Mouse (Mus musculus) T-helper 17 cell (primary cell): ENCODE measurements around the gene Atp2b4.
"Not testable (repeated sequence)": the region's sequence is repeated elsewhere in the genome, so short reads cannot be mapped to it uniquely, and the experiment has no call there.

Experiments
- in situ Hi-C, 2 experiments: fragments of 300-600 bp; cut with MboI, MseI; formaldehyde crosslinking; loops; 1 replicate in 1 of 2; 2 replicates in 1 of 2; pipeline ENCODE4 v1.15.1; 2025; ENCODE audit warnings: high pct_unique_total_duplicates in 2 of 2

Atp2b4 gene

DNA sequence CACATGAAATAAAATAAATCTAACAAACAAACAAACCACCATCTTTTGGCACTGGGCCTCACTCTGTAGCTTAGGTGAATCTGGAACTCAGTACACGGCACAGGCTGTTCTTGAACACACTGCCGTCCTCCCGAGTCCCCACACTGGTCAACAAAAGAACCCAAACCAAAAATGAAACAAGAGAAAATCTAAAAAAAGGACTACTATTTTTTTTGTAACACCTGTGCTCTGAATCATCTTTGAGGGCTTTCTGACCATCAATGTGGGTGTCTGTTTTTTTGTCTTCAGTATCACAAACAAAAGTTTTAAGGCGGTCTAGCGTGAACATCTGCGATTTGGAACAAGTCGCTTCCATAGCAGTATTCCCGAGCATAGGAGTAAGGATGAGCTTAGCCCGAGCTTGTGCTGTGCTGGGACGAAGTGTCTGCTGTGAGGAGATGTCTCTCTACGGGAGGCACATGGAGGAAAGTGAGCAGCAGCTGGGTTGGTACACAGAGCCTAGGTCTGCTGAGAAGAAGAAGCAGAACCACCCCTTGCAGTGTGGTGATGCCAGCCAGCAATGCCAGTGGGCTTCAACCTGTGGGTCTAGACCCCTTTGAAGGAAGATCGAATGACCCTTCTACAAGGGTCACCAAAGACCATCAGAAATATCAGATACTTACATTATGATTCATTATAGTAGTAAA lies 102.8 kb downstream of the Atp2b4 start:
- in situ Hi-C loops, result no loop called here

- in situ Hi-C loops, result no loop called here
Observed at GRCm38 (mm10) chr1:133695901-133696300, 104.9 kb downstream of the Atp2b4 start.

GRCm38 (mm10) chr1:133694876-133695275 lies 106.0 kb downstream of the Atp2b4 start:
- in situ Hi-C loops, result no loop called here

GRCm38 (mm10) chr1:133694301-133694700 lies 106.5 kb downstream of the Atp2b4 start:
- in situ Hi-C loops, result no loop called here

GRCm38 (mm10) chr1:133693536-133694114 lies 107.2 kb downstream of the Atp2b4 start:
- in situ Hi-C loops, result no loop called here

GRCm38 (mm10) chr1:133692195-133692594 lies 108.6 kb downstream of the Atp2b4 start:
- in situ Hi-C loops, result no loop called here

DNA sequence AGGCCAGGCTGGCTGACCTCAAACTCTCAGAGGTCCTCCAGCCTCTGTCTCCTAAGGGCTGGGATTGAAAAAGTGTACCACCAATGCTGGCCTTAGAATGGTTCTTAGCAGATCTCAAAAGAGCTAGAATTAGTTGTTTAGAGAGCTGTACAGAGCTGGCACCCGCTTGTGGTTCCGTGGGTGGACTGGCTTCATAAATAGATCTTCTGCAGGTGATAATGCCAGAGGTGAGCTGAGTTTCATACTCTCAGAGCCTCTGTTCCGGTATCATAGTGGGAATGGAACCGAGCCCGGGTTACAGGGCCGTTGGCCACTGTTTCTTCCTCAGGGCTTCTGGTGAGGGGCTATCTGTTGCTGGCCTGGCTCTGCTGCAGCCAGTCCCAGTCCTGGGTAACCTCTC lies 109.8 kb downstream of the Atp2b4 start:
- in situ Hi-C loops, result no loop called here

GRCm38 (mm10) chr1:133689897-133690296 lies 110.9 kb downstream of the Atp2b4 start, which contains the start of gene Lax1:
Gene Lax1 (minus strand): TSS chr1:133690108.
- in situ Hi-C loops, result no loop called here

- in situ Hi-C loops, result no loop called here
Observed at GRCm38 (mm10) chr1:133688301-133688700, 112.5 kb downstream of the Atp2b4 start.

DNA sequence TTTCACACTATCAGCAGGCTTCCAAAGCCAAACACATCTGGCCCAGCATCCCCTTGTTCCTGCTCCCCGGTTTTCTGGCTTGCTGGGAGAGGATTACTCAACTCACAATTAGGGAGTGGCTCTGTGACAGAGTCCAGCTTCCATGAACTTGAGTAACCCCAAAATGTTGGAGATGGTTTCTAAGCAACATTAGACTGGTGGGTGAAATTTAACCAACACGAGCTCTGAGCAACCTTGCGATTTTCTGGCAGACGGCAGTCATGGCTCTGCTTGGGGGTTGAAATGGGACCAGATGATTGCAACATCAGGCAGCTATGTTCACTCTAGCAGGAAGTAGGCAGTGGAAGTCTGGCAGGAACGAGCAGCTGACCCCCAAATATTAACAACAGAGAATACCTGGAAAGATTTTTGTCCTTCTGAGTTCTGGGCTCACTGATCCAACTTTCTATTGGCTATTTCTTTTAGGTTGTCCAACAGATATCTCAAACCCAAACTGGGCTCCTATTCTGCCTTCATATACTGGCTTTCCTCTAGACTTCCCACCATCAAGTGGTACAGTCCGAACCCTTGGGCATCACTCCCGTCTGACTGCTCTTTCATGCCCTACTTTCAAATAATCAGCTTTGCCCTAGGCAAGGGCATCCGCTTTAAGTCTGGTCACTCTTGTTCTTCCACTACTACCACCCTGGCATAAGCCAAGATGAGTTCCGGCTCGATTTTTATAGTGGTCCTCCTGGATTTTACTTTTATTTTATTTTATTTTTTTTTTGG lies 114.9 kb downstream of the Atp2b4 start:
- in situ Hi-C loops, result no loop called here

- in situ Hi-C loops, result no loop called here
Observed at GRCm38 (mm10) chr1:133671801-133672200, 129.0 kb downstream of the Atp2b4 start.

- in situ Hi-C loops, result no loop called here
Observed at GRCm38 (mm10) chr1:133671266-133671665, 129.6 kb downstream of the Atp2b4 start.

DNA sequence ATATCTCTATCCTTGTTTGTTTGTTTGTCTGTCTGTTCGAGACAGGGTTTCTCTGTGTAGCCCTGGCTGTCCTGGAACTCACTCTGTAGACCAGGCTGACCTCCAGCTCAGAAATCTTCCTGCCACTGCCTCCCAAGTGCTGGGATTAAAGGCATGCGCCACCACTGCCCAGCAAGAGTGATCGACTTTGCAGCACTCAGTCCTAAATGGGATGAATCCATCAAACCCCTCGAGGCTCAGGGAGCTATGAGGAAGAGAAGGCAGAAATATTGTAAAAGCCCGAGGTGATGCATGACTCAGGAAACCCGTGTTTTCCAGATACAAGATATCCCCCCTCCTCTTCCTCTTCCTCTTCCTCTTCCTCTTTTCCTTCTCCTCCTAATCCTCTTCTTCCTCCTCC lies 130.1 kb downstream of the Atp2b4 start:
- in situ Hi-C loops, result no loop called here

- in situ Hi-C loops, result no loop called here
Observed at GRCm38 (mm10) chr1:133670190-133670589, 130.7 kb downstream of the Atp2b4 start.

DNA sequence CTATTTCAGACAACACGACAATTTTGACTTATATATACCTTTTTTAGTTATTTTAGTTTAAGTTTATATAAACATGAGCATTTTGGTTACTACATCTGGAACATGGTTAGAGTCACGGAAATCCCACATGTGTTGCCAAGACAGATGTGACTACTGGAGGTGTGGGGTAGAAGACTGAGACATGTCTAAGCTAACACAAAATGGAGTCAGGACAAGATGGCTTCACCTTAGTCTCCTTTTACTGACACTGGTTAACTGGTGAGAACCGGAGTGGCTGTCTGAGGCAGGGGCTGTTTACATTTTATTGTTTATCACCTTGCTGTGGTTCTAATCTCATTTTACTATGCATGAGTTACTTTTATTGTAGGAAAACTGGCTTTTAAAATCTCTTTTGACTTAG lies 132.2 kb downstream of the Atp2b4 start:
- in situ Hi-C loops, result no loop called here

DNA sequence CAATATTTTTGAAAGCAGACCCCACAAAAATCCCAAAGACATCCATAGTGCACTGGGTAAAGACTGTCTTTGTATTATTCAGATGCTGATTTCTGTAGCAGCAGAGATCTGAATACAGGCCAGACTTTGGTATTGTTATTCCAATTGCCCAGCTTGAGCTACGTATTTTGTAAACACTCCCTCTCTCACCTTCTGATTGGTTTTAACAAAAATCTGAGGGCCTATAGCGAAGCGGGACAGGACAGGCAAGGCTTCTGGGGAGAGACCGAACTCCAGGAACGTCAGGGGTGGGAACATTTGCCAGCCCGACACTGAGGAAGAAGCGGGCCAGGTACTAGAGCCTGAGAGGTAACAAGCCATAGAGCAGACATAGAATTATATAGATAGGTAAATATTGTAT lies 133.1 kb downstream of the Atp2b4 start:
- in situ Hi-C loops, result no loop called here

DNA sequence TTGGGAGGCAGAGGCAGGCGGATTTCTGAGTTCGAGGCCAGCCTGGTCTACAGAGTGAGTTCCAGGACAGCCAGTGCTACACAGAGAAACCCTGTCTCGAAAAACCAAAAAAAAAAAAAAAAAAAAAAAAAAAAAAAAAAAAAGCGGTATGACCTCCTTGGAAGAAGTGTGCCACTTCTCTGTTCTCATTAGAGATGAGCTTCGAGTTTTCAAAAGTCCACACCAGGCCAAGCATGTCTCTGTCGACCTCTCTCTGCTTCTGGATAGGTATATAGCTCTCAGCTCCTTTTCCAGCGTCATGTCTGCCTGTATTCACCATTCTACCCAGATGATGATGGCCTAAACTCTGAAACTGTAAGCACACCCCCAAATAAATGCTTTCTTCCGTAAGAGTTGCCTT lies 135.1 kb downstream of the Atp2b4 start:
- in situ Hi-C loops, result not testable (repeated sequence)

DNA sequence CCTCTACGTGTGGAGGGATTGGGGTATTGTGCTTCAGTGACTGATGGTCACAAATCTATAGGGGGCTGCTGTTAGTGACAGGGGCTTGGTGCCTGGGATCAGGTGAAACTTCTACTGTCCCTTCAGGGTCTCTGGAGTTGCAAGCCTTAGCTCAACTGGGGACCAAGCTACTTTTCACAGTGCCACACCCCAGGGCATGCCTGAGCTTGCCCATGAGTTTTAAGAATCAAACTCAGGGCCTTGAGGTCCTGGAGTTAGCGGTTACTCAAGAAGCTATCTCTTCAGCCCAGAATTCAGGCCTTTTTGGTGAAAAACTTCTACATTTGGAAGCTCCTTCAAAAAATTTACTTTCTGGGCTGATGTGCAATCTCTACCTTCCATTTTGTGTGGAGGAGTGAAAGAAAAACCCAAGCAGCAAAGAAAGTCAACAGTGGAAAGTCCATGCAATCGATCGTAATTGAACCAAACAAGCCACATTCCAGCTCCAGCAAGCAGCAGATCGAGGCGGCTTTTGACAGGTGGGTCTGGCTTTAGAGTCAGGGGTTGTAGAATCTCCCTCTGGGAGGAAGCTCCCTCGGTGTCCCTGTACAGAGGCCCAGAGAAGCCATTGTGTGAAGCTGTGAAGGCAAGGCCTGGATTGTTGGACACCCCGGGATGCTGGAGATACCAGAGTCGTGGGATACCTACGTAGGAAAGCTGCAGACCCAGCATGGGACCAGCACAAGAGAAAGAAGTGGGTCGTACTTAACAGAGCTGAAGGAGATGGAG lies 136.5 kb downstream of the Atp2b4 start:
- in situ Hi-C loops, result no loop called here

- in situ Hi-C loops, result no loop called here
Observed at GRCm38 (mm10) chr1:133663427-133663826, 137.4 kb downstream of the Atp2b4 start.

GRCm38 (mm10) chr1:133662941-133663340 lies 137.9 kb downstream of the Atp2b4 start:
- in situ Hi-C loops, result no loop called here

GRCm38 (mm10) chr1:133661203-133661933 lies 139.5 kb downstream of the Atp2b4 start, which contains the start of gene Gm38394:
Gene Gm38394 (minus strand): TSS chr1:133661318.
- in situ Hi-C loops, result no loop called here
